Mouse (Mus musculus) frontal cortex, postnatal 25 days (tissue): ENCODE measurements around the gene Plekhh2.
"Not testable (repeated sequence)": the region's sequence is repeated elsewhere in the genome, so short reads cannot be mapped to it uniquely, and the experiment has no call there.

ENCODE experiments used
- DNase-seq, 2 experiments: peaks; one replicate each; pipeline ENCODE4 v3.0.0; 2022; ENCODE audit warnings: low spot score in 2 of 2

Gene Plekhh2

DNA sequence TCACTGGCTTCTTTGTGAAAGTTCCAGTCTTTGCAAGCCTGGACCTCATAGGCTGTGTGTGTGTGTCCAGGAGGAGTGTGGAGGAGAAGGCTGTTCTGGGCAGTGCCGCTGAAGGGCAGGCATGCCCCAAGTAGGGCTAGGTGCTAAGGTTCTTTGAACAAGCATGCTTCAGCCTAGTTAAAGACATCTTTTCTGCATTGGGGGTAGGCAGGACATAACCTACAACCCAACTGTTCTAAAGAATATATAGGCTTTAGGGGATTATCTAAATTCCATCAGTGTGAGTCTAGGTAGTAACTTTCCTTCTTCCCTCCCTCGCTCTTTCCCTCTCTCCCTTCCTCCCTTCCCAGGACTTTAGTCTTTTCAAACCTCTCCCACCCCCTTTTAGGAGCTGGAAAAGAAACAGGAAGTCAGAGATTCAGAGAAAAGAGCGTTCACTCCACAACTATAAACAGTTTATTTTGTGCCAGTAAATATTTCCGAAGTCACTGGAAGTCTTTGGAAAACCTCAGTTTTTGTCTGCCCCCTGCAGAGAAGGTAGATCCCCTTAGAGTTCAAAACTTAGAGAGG lies 906 bp downstream of the Plekhh2 start:
- DNase-seq, result no peak

DNA sequence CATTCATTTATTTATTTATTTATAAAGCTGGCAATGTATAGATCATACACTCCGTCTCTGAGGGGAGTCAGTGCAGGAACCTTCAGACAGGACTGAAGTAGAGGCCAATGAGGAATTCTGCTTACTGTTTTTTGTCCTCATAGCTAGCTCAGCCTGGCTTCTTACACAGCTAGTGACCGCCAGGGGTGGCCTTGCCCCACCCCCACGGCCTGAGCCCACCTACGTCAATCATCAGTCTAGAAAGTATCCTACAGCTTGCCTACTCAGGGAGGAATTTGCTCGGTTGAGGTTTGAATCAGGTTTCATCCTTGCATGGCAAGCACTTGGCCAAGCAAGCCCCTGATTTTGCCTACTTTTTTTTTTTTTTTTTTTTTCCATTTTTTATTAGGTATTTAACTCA lies 4.2 kb downstream of the Plekhh2 start:
- DNase-seq, result no peak

DNA sequence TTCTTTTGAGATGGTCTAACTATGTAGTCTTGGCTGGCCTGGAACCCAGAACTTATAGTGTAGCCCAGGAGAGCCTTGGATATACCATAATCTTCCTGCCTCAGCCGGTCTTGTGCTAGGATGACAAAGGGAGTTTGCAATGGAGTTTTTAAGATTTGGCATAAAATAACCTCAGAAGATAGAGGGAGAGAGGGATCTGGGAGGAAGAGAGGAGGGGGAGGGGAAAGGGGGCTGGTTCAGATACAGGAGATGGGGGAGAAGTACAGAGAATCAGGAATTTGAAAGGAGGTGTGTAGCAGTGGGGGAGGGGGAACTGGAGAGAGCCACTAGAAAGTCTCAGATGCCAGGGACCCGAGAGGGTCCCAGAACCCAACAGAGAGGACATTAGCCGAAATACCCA lies 7.7 kb downstream of the Plekhh2 start:
- DNase-seq, result no peak

DNA sequence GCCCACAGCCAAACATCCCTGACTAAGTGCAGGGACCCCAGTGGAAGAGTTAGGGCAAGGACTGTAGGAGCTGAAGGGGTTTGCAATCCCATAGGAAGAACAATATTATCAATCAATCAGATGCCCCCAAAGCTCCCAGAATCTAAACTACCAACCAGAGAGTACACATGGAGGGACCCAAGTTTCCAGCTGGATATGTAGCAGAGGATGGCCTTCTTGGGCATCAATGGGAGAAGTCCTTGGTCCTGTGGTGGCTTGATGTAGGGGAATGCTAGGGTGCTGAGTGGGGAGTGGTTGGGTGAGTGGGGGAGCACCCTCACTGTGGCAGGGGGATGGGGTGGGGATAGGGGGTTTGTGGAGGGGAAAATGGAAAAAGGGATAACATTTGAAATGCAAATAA lies 8.4 kb downstream of the Plekhh2 start:
- no peak for DNase-seq

GRCm38 (mm10) chr17:84529356-84529755 lies 17.7 kb downstream of the Plekhh2 start:
- no peak for DNase-seq

- DNase-seq, result no peak
Measured at GRCm38 (mm10) chr17:84530202-84530796, 18.6 kb downstream of the Plekhh2 start.

DNA sequence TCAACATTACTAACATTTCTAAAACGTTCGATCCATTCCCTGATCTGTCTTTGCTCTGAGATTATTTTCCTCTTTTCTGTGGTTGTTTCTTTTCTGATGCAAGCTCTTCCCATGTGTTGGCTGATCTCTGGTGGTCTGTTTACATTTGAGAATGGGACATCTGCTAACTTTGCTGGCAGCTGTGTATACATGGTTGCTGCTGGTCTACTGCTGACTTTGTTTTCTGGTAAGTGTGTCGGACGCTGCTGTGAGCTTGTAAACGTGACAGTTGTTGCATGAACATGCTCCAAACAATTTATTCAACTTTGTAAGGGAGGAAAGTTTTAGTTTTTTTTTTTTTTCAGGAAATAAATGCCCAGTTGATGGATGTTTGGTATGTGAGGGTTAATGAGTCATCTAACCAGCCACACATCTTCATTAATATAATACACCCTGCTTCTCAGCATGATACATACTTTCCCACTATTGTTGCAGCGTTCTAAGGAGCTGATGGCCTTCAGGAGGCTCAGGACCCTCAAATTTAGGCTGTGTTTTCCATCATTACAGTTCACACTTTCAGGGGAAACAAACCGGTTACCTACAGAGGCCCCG lies 21.3 kb downstream of the Plekhh2 start:
- no peak for DNase-seq

GRCm38 (mm10) chr17:84533841-84534240 lies 22.1 kb downstream of the Plekhh2 start:
- DNase-seq, result no peak

- no peak for DNase-seq
Measured at GRCm38 (mm10) chr17:84534632-84535031, 22.9 kb downstream of the Plekhh2 start.

DNA sequence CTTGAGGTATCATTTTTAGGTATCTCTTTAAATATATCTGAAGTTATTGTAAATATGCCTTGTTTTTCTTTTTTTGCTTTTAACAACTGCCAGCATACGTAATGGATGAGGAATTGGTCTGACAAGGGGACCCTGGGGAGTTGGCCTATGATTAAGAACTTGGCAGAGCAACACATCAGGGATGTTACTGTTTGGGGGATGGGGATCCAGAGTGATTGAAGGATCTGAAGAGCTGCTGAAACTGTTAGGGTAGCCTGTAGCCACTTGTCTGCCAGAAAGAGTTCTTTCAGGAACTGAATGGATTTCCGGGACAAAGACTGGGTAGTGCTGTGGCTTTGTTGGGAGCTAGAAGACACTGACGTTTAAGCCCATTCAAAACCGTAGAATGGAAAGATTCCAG lies 23.5 kb downstream of the Plekhh2 start:
- no peak for DNase-seq

GRCm38 (mm10) chr17:84537301-84537700 lies 25.6 kb downstream of the Plekhh2 start:
- no peak for DNase-seq

DNA sequence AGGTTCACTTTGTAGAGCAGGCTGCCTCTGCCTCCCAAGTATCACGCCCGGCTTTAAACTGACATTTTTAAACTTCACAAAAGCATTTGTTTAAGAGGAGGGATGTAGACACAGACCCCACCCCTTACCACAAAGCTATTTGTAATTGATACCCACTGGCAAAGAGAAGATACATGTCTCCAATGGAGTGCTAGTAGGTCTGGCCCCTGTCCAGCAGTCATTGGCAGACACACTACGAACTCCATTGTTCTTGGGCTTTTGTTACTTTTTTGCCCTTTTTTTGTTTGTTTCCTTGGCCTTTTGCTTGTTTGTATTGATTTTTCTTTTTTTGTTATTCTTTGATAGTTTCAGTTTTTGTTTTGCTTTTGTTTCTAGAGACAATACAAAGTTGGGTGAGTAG lies 26.3 kb downstream of the Plekhh2 start:
- no peak for DNase-seq

GRCm38 (mm10) chr17:84540603-84541002 lies 28.9 kb downstream of the Plekhh2 start:
- no peak for DNase-seq

GRCm38 (mm10) chr17:84550902-84551877 lies 39.5 kb downstream of the Plekhh2 start:
- no peak for DNase-seq

- no peak for DNase-seq
Measured at GRCm38 (mm10) chr17:84552230-84552629, 40.5 kb downstream of the Plekhh2 start.

DNA sequence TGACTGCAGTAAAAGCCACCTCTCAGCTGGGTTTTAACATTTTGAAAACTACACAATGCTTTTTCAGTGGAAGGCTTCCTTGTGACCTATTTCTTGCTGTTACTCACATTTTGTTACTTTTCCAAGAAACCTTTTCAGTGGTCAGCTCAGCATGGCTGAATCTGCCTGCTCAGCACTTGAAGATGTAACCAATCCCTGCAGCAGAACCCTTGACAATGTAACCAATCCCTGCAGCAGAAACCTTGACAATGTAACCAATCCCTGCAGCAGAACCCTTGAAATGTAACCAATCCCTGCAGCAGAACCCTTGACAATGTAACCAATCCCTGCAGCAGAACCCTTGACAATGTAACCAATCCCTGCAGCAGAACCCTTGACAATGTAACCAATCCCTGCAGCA lies 52.6 kb downstream of the Plekhh2 start:
- not testable (repeated sequence) for DNase-seq

DNA sequence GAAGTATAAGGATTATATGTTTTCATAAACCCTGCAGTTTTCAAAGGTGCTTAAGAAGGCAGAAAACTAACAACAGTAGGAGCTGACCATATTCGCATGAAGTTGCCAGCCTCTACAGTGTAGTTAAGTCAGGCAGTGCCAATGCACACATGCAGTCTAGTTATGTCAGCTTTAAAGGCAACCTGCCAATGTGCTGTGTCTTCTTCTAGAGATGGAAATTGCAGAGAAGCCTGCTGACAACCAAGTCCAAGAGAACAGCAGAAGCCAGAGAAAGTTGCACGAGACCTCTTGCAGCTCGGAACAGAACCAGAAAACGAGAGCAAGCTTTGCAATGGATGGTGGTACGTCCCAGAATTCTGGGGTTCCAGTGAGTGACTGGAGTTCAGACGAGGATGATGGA lies 54.1 kb downstream of the Plekhh2 start:
- DNase-seq, result no peak

DNA sequence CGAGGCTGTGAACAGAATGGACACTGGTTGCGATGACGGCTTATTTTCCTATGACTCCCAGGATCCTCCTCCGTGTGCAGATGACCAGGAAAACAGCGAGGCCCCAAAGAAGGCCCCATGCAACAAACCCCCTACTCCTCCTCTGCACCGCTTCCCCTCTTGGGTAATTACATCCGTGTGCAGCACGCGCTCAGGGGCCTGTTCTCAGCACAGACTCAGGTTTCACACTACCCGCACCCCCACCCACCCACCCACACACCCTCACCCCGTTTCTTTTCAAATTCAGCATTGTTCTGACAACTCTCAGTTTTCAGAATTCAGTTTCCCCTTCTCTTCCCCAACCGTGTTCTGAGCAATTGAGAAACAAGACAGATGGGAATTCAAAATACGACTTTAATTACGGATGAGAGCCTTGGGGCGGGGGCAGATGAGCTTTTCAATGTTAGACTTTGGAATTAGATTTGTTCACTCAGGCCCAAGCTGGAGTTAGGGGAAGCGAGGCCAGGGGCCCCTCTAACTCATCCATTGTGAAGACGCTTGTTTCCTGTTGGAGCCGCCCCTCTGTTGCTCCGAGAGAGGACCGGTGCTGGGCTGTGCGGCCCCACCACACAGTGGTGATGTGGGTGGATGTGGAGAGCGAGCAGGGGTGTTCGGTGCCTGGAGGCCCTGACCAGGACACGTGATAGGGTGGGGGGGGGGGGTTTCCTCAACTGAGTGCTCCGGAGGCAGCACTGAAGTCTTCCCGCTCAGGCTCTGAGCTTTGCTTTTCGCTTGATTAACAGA lies 55.3 kb downstream of the Plekhh2 start:
- DNase-seq, result no peak

DNA sequence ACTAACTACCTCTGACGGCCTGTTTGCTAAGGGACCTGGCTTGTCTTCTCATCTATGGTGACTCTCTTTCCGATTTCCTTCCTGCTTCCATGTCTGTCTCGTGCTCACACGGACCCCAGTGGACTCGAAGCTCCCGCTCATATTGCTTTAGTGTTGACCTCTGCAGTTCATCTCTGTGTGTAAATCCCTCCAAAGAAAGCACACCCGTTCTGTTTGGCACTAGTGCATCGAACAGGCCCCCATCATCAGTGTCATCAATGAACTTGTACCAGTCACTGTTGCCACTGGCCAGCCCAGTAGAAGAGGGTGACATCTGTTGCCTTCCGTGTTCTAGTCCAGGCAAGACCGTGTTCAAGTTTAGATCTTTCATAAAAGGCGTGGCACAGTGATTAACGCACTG lies 57.1 kb downstream of the Plekhh2 start:
- DNase-seq, result no peak

DNA sequence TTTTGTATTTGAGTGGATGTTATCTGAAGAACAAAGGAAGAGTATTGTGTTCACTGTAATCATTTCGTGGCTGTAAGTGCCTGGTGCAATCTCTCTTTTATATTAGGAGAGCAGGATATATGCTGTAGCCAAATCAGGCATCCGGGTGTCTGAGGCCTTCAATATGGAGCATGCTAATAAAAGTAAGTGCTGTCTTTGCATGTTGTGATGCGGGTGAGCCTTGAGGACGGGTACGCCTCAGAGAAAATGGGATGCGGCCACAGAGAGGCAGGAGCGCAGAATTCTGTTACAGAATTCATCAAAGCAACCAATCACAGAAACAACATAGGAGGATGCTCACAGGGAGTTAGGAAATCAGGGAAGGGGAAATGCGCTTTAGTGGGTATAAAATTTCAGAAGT lies 58.1 kb downstream of the Plekhh2 start:
- no peak for DNase-seq

- DNase-seq, result no peak
Measured at GRCm38 (mm10) chr17:84571629-84572028, 59.9 kb downstream of the Plekhh2 start.

DNA sequence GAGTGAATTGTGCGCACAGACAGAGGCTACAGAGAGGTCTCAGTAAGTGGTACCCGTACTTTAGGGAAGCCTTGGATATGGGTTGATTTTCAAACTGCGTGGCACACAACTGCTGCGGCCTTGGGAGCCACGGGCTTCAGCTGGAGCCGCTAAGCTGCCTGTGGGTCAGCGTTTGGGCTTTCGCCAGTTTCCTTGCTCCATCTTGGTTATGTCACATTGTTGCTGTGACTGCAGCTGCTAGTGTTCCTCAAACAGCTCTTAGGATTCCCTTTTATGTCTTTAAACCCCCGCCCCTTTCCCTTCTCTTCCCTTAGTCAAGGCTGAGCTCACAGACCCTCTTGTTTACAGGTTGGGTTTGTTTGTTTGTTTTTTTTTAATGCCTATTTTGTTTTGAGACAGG lies 61.6 kb downstream of the Plekhh2 start:
- DNase-seq, result no peak
